Mouse (Mus musculus) kidney, embryonic 15.5 days (tissue): ENCODE measurements at regions not wholly inside any gene's neighbourhood (a gene's known extent, or its start where the extent isn't known, plus 50 kb on each side); places are given as distances from the start of the nearest gene placed in this dataset.

Experiments
- ATAC-seq: fragments of 200-750 bp; cut with Nextera tagmentation; replicated peaks from 2 replicates; pipeline ENCODE4 v1.8.0; 2017; ENCODE audit warnings: moderate TSS enrichment; ENCODE audit not compliant: low FRiP score
- H3K27ac ChIP-seq: fragments of 300-500 bp; sonication (generic); 2 replicates; pipeline ENCODE4 v1.5.1; 2015; ENCODE audit warnings: mild to moderate bottlenecking, inconsistent platforms
- H3K27me3 ChIP-seq: fragments of 300-500 bp; sonication (generic); 2 replicates; pipeline ENCODE4 v1.6.1; 2015; ENCODE audit warnings: inconsistent platforms
- H3K36me3 ChIP-seq: fragments of 300-500 bp; sonication (generic); 2 replicates; pipeline ENCODE4 v1.6.1; 2015; ENCODE audit warnings: inconsistent platforms
- H3K4me1 ChIP-seq: fragments of 300-500 bp; sonication (generic); 2 replicates; pipeline ENCODE4 v1.6.1; 2015; ENCODE audit warnings: inconsistent platforms
- H3K4me2 ChIP-seq: fragments of 300-500 bp; sonication (generic); 2 replicates; pipeline ENCODE4 v1.6.1; 2015; ENCODE audit warnings: moderate library complexity, mild to moderate bottlenecking, inconsistent platforms
- H3K4me3 ChIP-seq: fragments of 300-500 bp; sonication (generic); replicated peaks from 2 replicates; pipeline ENCODE4 v1.5.1; 2015; ENCODE audit warnings: mild to moderate bottlenecking, inconsistent platforms
- H3K9ac ChIP-seq: fragments of 300-500 bp; sonication (generic); 2 replicates; pipeline ENCODE4 v1.6.1; 2015; ENCODE audit warnings: mild to moderate bottlenecking, inconsistent platforms
- H3K9me3 ChIP-seq: fragments of 300-500 bp; sonication (generic); replicated peaks from 2 replicates; pipeline ENCODE4 v1.6.1; 2016; ENCODE audit warnings: inconsistent platforms
- WGBS: fragments of 180-500 bp; shearing (Covaris S2); methylation state at CpG from one replicate; pipeline ENCODE4 v1.1.7; 2015; ENCODE audit warnings: mixed read lengths; 5-methylcytosine and 5-hydroxymethylcytosine counted together

GRCm38 (mm10) chr1:91632906-91633493 lies 92.7 kb downstream of the Asb1 start:
- Histone ChIP-seq H3K4me2 (no peak overlapping the region), H3K36me3 (no peaks in the 10 kb centered on the region), H3K9ac (no peak overlapping the region), H3K4me3 (no peak overlapping the region), H3K27me3 (peaks cover 18% of the 10 kb centered on the region), H3K27ac (no peak overlapping the region), H3K4me1 (peaks cover 11% of the 10 kb centered on the region), H3K9me3 (no peaks in the 10 kb centered on the region)
- 90% methylated on average over 15 of the region's 15 CpGs for WGBS
- no peak for ATAC-seq

GRCm38 (mm10) chr1:91636571-91636970 lies 96.2 kb downstream of the Asb1 start:
- no peaks in the 10 kb centered on the region for H3K36me3 ChIP-seq
- WGBS, result 92% methylated on average over 2 of the region's 2 CpGs
- H3K4me2 ChIP-seq, result no peak overlapping the region
- no peak for ATAC-seq
- H3K27me3 ChIP-seq, result peaks cover 15% of the 10 kb centered on the region
- no peak overlapping the region for H3K9ac ChIP-seq
- H3K4me3 ChIP-seq, result no peak overlapping the region
- no peaks in the 10 kb centered on the region for H3K9me3 ChIP-seq
- no peak overlapping the region for H3K27ac ChIP-seq
- no peaks in the 10 kb centered on the region for H3K4me1 ChIP-seq

GRCm38 (mm10) chr1:91640551-91640950 lies 100.2 kb downstream of the Asb1 start:
- WGBS, result 51% methylated on average over 5 of the region's 5 CpGs
- H3K9ac ChIP-seq, result no peak overlapping the region
- ATAC-seq, result no peak
- no peaks in the 10 kb centered on the region for H3K9me3 ChIP-seq
- H3K4me1 ChIP-seq, result no peaks in the 10 kb centered on the region
- no peak overlapping the region for H3K27ac ChIP-seq
- no peak overlapping the region for H3K4me2 ChIP-seq
- H3K4me3 ChIP-seq, result no peak overlapping the region
- no peaks in the 10 kb centered on the region for H3K36me3 ChIP-seq
- H3K27me3 ChIP-seq, result 0 out of 2 replicates have a peak, but pooled peaks cover 3% of the 10 kb centered on the region

GRCm38 (mm10) chr1:91658991-91659441 lies 118.7 kb downstream of the Asb1 start:
- Histone ChIP-seq H3K4me1 (0 out of 2 replicates have a peak, but pooled peaks cover 4% of the 10 kb centered on the region), H3K36me3 (no peaks in the 10 kb centered on the region), H3K9me3 (no peaks in the 10 kb centered on the region), H3K4me2 (no peak overlapping the region), H3K27me3 (no peaks in the 10 kb centered on the region), H3K9ac (no peak overlapping the region), H3K27ac (no peak overlapping the region), H3K4me3 (no peak overlapping the region)
- WGBS, result 76% methylated on average over 15 of the region's 15 CpGs
- ATAC-seq, result no peak; the same call in 1 of the 2 replicates

GRCm38 (mm10) chr1:91659486-91659885 lies 119.1 kb downstream of the Asb1 start:
- Histone ChIP-seq H3K27me3 (no peaks in the 10 kb centered on the region), H3K9ac (no peak overlapping the region), H3K36me3 (no peaks in the 10 kb centered on the region), H3K4me1 (0 out of 2 replicates have a peak, but pooled peaks cover 4% of the 10 kb centered on the region), H3K4me2 (no peak overlapping the region), H3K9me3 (no peaks in the 10 kb centered on the region), H3K27ac (no peak overlapping the region), H3K4me3 (no peak overlapping the region)
- 71% methylated on average over 8 of the region's 8 CpGs for WGBS
- ATAC-seq, result no peak; the same call in 1 of the 2 replicates

GRCm38 (mm10) chr1:91663289-91663688 lies 122.9 kb downstream of the Asb1 start:
- no peaks in the 10 kb centered on the region for H3K36me3 ChIP-seq
- H3K9me3 ChIP-seq, result no peaks in the 10 kb centered on the region
- ATAC-seq, result no peak
- 90% methylated on average over 2 of the region's 2 CpGs for WGBS
- H3K4me3 ChIP-seq, result no peak overlapping the region
- no peak overlapping the region for H3K27ac ChIP-seq
- H3K4me1 ChIP-seq, result 0 out of 2 replicates have a peak, but pooled peaks cover 5% of the 10 kb centered on the region
- H3K27me3 ChIP-seq, result no peaks in the 10 kb centered on the region
- H3K9ac ChIP-seq, result no peak overlapping the region
- H3K4me2 ChIP-seq, result no peak overlapping the region

- 0 out of 2 replicates have a peak, but pooled peaks cover 4% of the 10 kb centered on the region for H3K4me1 ChIP-seq
- H3K27me3 ChIP-seq, result no peaks in the 10 kb centered on the region
- H3K9ac ChIP-seq, result no peak overlapping the region
- no peaks in the 10 kb centered on the region for H3K9me3 ChIP-seq
- H3K4me3 ChIP-seq, result no peak overlapping the region
- H3K36me3 ChIP-seq, result no peaks in the 10 kb centered on the region
- WGBS, result 86% methylated on average over 9 of the region's 12 CpGs
- H3K27ac ChIP-seq, result no peak overlapping the region
- no peak overlapping the region for H3K4me2 ChIP-seq
- ATAC-seq, result no peak
These were observed 124.3 kb downstream of the Asb1 start for GRCm38 (mm10) chr1:91664622-91665021.

- H3K9ac ChIP-seq, result no peak overlapping the region
- no peaks in the 10 kb centered on the region; the same call in 1 of the 2 replicates for H3K27me3 ChIP-seq
- no peak for ATAC-seq
- 52% methylated on average over 6 of the region's 6 CpGs for WGBS
- no peaks in the 10 kb centered on the region for H3K36me3 ChIP-seq
- H3K4me1 ChIP-seq, result peaks cover 10% of the 10 kb centered on the region
- no peaks in the 10 kb centered on the region for H3K9me3 ChIP-seq
- no peak overlapping the region for H3K27ac ChIP-seq
- no peak overlapping the region for H3K4me2 ChIP-seq
- no peak overlapping the region for H3K4me3 ChIP-seq
These were observed 128.2 kb downstream of the Asb1 start for GRCm38 (mm10) chr1:91668530-91668929.

GRCm38 (mm10) chr1:91670980-91671379 lies 130.3 kb upstream of the Twist2 start:
- H3K4me1 ChIP-seq, result peaks cover 13% of the 10 kb centered on the region
- no peak overlapping the region for H3K9ac ChIP-seq
- ATAC-seq, result no peak
- 36% methylated on average over 13 of the region's 13 CpGs for WGBS
- H3K4me2 ChIP-seq, result no peak overlapping the region
- no peaks in the 10 kb centered on the region for H3K9me3 ChIP-seq
- no peaks in the 10 kb centered on the region for H3K36me3 ChIP-seq
- H3K27me3 ChIP-seq, result no peaks in the 10 kb centered on the region; the same call in 1 of the 2 replicates
- no peak overlapping the region for H3K4me3 ChIP-seq
- H3K27ac ChIP-seq, result no peak overlapping the region

GRCm38 (mm10) chr1:91674082-91674655 lies 127.1 kb upstream of the Twist2 start:
- H3K36me3 ChIP-seq, result no peaks in the 10 kb centered on the region
- no peak overlapping the region for H3K4me3 ChIP-seq
- 82% methylated on average over 6 of the region's 6 CpGs for WGBS
- no peak overlapping the region for H3K27ac ChIP-seq
- peaks cover 10% of the 10 kb centered on the region for H3K4me1 ChIP-seq
- H3K9ac ChIP-seq, result no peak overlapping the region
- no peak overlapping the region for H3K4me2 ChIP-seq
- H3K27me3 ChIP-seq, result no peaks in the 10 kb centered on the region; the same call in 1 of the 2 replicates
- ATAC-seq, result no peak
- no peaks in the 10 kb centered on the region for H3K9me3 ChIP-seq

GRCm38 (mm10) chr1:91677062-91677461 lies 124.2 kb upstream of the Twist2 start:
- no peak for ATAC-seq
- whole genome bisulfite sequencing, result 62% methylated on average over 3 of the region's 3 CpGs

GRCm38 (mm10) chr1:91678789-91679188 lies 122.5 kb upstream of the Twist2 start:
- H3K27me3 ChIP-seq, result no peaks in the 10 kb centered on the region
- H3K27ac ChIP-seq, result no peak overlapping the region
- H3K36me3 ChIP-seq, result no peaks in the 10 kb centered on the region
- no peaks in the 10 kb centered on the region for H3K9me3 ChIP-seq
- no peak overlapping the region for H3K4me3 ChIP-seq
- 65% methylated on average over 4 of the region's 4 CpGs for WGBS
- H3K4me2 ChIP-seq, result no peak overlapping the region
- H3K4me1 ChIP-seq, result 0 out of 2 replicates have a peak, but pooled peaks cover 3% of the 10 kb centered on the region
- no peak overlapping the region for H3K9ac ChIP-seq
- no peak for ATAC-seq

More at GRCm38 (mm10) chr1:91677062-91677461, 124.2 kb upstream of the Twist2 start:
- no peaks in the 10 kb centered on the region for H3K36me3 ChIP-seq
- H3K27me3 ChIP-seq, result no peaks in the 10 kb centered on the region; the same call in 1 of the 2 replicates
- no peak overlapping the region for H3K9ac ChIP-seq
- 0 out of 2 replicates have a peak, but pooled peaks cover 3% of the 10 kb centered on the region for H3K4me1 ChIP-seq
- H3K4me3 ChIP-seq, result no peak overlapping the region
- H3K4me2 ChIP-seq, result no peak overlapping the region
- H3K27ac ChIP-seq, result no peak overlapping the region
- H3K9me3 ChIP-seq, result no peaks in the 10 kb centered on the region
